Mouse (Mus musculus) c-Kit-positive CD71-positive TER-119-negative erythroid progenitor cells, embryonic 14.5 days (primary cell): Measurements from ENCODE around the gene Ubash3b.

Experiments used
- DNase-seq: peaks from one replicate; pipeline ENCODE4 v3.0.0-alpha.2; 2013; ENCODE audit warnings: low read depth

The Ubash3b gene

DNA sequence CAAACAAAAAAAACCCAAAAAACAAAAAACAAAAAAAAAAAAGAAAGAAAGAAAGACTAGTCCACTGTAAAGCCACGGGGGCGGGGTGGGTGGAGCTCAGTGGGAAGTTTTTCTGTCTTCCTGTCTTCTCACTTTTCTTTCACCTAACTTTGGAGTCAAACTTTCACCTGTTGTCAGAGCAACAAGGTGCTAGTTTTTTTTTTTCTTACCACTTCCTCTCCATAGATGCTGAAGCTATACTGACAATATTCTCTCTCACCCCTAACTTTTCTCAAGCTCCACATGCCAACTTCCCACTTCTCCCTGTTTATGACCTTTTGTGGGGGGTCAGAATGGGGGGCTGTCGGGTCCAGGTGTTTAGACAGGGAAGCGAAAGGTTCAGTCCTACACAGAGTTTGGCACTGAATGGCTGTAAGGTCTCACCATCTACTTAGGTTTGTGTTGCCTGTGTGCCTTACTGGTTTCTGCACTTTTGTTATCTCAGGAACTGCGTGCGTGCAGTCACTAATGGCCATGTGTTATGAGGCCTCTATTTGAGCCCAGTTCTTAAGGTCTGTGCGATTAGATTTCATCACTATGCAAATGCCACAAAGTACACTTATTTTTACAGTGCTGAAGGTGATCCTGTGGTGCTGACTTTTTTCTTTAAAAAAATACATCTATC lies 164.2 kb downstream of the Ubash3b start:
- peak; percentile 3 for DNase-seq

- DNase-seq, result no peak
These were observed 167.4 kb downstream of the Ubash3b start for GRCm38 (mm10) chr9:40994075-40994474.

DNA sequence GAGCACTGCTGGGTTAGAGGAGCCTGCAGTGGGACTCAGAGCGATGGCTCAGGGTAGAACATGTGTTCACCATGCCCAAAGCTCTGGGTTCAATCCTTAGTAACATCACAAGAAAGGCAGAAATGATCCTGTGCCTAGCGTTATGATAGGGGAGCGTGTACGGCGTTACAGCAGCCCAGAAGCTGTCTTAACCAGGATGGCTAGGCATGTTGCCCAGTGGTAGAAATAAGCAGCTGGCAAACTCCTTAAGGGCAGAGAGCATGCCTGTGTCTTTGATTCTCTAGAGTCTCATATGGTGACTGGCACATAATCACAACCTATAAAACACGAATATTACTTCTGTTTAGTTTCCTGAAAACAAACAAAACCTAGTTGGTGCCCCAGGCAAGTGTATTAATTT lies 170.0 kb downstream of the Ubash3b start:
- no peak for DNase-seq

DNA sequence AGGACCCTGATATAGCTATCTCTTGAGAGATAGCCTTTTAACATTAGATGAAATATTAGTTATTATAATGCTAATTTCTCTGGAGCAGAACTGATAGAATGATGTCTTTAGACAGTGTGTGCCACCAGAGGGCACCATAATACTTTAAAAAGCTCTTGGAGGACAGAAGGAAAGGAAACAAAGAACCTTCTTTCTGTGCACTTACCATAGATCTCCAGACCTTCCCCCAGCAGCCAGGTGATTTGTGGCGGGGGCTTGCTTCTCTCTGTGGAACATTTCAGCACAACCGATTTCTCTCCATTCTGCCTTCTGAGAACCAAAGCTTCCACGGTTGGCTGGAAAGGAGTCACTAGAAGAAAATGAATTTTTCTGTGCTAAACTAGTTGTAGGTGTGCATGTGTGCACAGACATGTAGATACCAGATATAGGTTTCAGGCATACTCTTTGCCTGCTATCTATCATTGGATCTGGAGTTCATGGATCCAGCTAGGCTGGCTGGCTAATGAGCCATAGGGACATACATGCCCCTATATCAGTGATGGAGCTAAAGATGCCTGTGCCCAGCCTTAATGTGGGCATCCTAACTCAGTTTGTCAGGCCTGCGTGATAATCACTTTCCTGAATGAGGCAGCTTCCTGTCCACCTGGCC lies 171.4 kb downstream of the Ubash3b start:
- DNase-seq, result peak; percentile 42

DNA sequence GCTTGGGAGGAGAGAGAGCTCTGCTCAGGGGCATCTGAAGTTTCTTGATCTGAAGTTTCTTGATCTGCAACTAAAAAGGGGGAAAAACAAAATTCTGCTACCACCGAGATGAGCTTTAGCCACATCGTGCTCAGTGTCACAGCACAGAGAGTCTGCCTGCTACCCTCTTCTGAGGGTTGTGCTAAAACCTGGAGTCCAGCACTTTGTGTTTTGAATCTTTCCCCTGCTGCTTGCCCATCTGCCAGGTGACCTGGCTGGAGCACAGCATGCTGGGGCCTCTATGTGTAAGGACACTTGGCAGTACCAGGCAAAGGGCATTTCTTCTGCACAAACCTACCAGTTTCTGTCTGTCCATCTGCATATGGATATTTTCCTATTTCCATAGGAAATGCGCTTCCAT lies 177.2 kb downstream of the Ubash3b start:
- no peak for DNase-seq

DNA sequence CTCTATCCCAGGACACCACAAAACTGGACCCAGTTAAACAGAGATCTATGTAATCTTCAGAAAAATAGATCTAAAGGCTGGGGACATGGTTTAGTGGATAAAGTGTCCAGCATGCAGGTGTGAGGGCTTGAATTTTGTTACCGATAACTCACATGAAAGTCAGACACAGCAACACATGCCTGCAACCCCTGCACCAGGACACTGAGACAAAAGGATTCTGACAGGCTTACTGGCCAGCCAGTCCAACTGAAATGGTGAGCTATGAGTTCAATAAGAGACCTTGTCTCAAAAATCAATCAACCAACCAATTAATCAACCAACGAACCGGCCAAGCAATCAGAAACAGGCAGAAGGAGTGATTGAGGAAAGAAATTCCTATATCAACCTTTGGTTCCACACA lies 177.7 kb downstream of the Ubash3b start:
- no peak for DNase-seq

GRCm38 (mm10) chr9:40982480-40982879 lies 179.0 kb downstream of the Ubash3b start:
- DNase-seq, result no peak

DNA sequence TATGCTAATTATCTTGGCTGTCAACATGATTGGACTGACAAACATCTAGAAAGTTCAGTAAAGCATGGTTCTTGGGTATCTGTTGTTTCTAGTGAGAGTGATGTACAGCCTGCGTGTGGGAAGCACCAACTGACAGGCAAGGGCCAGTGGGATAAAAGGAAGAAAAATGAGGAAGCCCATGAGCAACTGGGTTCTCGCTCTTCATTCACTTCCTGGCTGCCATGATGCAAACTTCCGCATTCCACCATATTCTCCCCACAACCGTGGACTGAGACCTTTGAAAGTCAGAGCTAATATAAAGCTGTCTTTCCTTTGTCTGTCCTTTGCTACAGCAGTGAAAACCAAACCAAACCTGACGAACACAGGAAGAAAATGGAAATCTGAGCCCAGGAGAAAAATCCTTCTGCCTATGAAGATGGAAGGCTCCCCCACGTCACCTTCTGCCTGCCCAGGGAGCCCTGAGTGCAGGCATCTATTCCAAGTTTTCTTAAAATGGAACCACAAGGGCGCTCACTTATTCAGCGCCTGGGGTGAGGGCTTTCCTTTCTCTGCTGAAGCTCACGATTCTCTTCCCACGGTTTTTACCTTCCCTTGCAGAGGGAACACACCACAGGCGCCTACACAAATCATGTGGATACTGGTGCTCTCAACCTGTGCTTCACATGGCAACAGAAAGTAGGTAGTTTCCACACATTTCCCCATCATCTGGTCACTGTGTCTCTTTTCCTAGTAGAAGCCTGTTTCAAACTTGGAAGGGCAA lies 187.3 kb downstream of the Ubash3b start:
- DNase-seq, result no peak

GRCm38 (mm10) chr9:40964418-40964714 lies 197.1 kb downstream of the Ubash3b start:
- no peak for DNase-seq

DNA sequence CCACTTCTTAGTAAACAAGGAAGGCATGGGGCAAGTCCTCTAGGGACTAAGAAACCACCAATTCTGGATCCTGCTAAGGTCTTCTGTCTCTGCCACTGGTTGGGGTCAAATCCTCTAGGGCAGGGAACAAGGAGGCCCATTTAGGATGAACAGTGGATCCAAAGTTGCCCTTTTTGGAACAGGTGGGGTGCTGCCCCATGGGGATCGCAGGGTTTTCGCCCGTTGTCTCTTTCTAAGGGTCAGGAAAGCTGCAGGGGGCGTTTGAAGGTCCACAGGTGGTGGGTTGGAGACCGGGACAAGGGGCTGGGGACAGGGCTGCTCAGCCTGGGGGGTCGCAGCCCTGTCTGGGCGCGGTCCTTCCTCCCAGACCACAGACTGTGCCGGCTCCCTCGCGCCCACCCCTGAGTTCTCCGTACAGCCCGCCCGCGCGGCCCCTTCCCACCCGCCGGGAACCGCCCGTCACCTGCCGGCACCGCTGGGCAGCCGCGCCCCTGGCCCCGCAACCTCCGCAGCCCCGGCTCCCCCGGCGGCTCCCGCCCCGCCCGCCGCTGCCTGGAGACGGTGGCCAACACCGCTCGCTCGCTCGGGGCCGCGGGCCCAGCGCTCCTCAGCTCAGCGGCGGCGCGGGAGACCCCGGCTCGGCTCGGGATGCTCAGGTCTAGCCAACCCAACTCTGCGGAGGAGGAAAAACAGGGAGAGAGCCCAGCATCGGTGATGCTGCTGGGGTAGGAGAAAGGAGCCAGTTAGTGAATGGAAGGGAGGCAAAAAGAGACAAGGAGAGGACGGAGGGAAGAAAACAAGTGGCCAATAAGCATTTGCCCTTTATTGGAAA lies 197.7 kb downstream of the Ubash3b start, which contains the start of gene Jhy:
Gene Jhy (minus strand): TSS at position 533 of the 832 bp plus-strand sequence.
- no peak for DNase-seq

- no peak for DNase-seq
These were observed 200.1 kb downstream of the Ubash3b start for GRCm38 (mm10) chr9:40961401-40961800.
